Mouse (Mus musculus): ENCODE results near the gene Wdfy4. TPM values are rescaled to one million over a fixed set of nuclear protein-coding genes. Genes with fewer than 3 reads are reported as not detected.

Wdfy4 gene
- polyA plus RNA-seq, 1 experiment from 2014 or later = 0.31 TPM

GRCm38 (mm10) chr14:33135170-33135569 is 50.1 kb downstream of the Wdfy4 start:
- Histone ChIP-seq H3K4me3 (no peak overlapping the region), H3K36me3 (no peaks in the 10 kb centered on the region), H3K27ac (replicated peaks) (no peak overlapping the region), H3K9me3 (no peaks in the 10 kb centered on the region), H3K27me3 (replicated peaks) (no peaks in the 10 kb centered on the region), H3K9ac (no peak overlapping the region), H3K4me2 (no peak overlapping the region), H3K4me1 (no peaks in the 10 kb centered on the region)
- WGBS = 77% methylated on average over 6 of the region's 6 CpGs
- ATAC-seq (ENCODE audit: extremely low read depth, insufficient number of reproducible peaks, low FRiP score, low TSS enrichment) = no peak

GRCm38 (mm10) chr14:33131044-33131758 is 54.1 kb downstream of the Wdfy4 start:
- Histone ChIP-seq H3K4me3 (no peak overlapping the region), H3K4me1 (no peaks in the 10 kb centered on the region), H3K27me3 (replicated peaks) (no peaks in the 10 kb centered on the region; the same call in 1 of the 2 replicates), H3K4me2 (no peak overlapping the region), H3K36me3 (no peaks in the 10 kb centered on the region), H3K9ac (no peak overlapping the region), H3K27ac (replicated peaks) (no peak overlapping the region), H3K9me3 (no peaks in the 10 kb centered on the region)
- ATAC-seq (ENCODE audit: extremely low read depth, insufficient number of reproducible peaks, low FRiP score, low TSS enrichment) = no peak
- 67% methylated on average over 7 of the region's 7 CpGs for WGBS

- H3K4me3 ChIP-seq = no peak overlapping the region
- H3K9me3 ChIP-seq = 0 out of 2 replicates have a peak, but pooled peaks cover 4% of the 10 kb centered on the region
- no peak for ATAC-seq (ENCODE audit: extremely low read depth, insufficient number of reproducible peaks, low FRiP score, low TSS enrichment)
- no peaks in the 10 kb centered on the region for H3K36me3 ChIP-seq
- no peak overlapping the region for H3K27ac ChIP-seq (replicated peaks)
- H3K4me2 ChIP-seq = no peak overlapping the region
- WGBS = 57% methylated on average over 1 of the region's 1 CpGs
- no peaks in the 10 kb centered on the region for H3K4me1 ChIP-seq
- H3K9ac ChIP-seq = no peak overlapping the region
- H3K27me3 ChIP-seq (replicated peaks) = no peaks in the 10 kb centered on the region
Observed at GRCm38 (mm10) chr14:33116590-33116989, 68.7 kb downstream of the Wdfy4 start.

- Histone ChIP-seq H3K27me3 (replicated peaks) (0 out of 2 replicates have a peak, but pooled peaks cover 5% of the 10 kb centered on the region), H3K4me3 (no peak overlapping the region), H3K9me3 (no peaks in the 10 kb centered on the region), H3K36me3 (no peaks in the 10 kb centered on the region), H3K4me2 (no peak overlapping the region), H3K27ac (replicated peaks) (no peak overlapping the region), H3K4me1 (peaks cover 5% of the 10 kb centered on the region; the same call in 1 of the 2 replicates), H3K9ac (no peak overlapping the region)
- no peak for ATAC-seq (ENCODE audit: extremely low read depth, insufficient number of reproducible peaks, low FRiP score, low TSS enrichment)
- 54% methylated on average over 3 of the region's 3 CpGs for WGBS
Observed at GRCm38 (mm10) chr14:33104809-33105208, 80.5 kb downstream of the Wdfy4 start.

GRCm38 (mm10) chr14:33101609-33102008 is 83.7 kb downstream of the Wdfy4 start:
- no peak for ATAC-seq (ENCODE audit: extremely low read depth, insufficient number of reproducible peaks, low FRiP score, low TSS enrichment)
- no peak overlapping the region for H3K27ac ChIP-seq (replicated peaks)
- no peaks in the 10 kb centered on the region for H3K36me3 ChIP-seq
- no peak overlapping the region for H3K4me2 ChIP-seq
- H3K4me1 ChIP-seq = peaks cover 5% of the 10 kb centered on the region; the same call in 1 of the 2 replicates
- 32% methylated on average over 2 of the region's 2 CpGs for WGBS
- no peak overlapping the region for H3K4me3 ChIP-seq
- no peak overlapping the region for H3K9ac ChIP-seq
- 0 out of 2 replicates have a peak, but pooled peaks cover 5% of the 10 kb centered on the region for H3K27me3 ChIP-seq (replicated peaks)
- H3K9me3 ChIP-seq = no peaks in the 10 kb centered on the region

GRCm38 (mm10) chr14:33099926-33100325 is 85.4 kb downstream of the Wdfy4 start:
- peaks cover 2% of the 10 kb centered on the region; the same call in 1 of the 2 replicates for H3K27me3 ChIP-seq (replicated peaks)
- H3K27ac ChIP-seq (replicated peaks) = no peak overlapping the region
- no peaks in the 10 kb centered on the region for H3K9me3 ChIP-seq
- no peak overlapping the region for H3K9ac ChIP-seq
- WGBS = 54% methylated on average over 5 of the region's 5 CpGs
- no peaks in the 10 kb centered on the region for H3K36me3 ChIP-seq
- no peak overlapping the region for H3K4me2 ChIP-seq
- H3K4me3 ChIP-seq = no peak overlapping the region
- no peak for ATAC-seq (ENCODE audit: extremely low read depth, insufficient number of reproducible peaks, low FRiP score, low TSS enrichment)
- peaks cover 5% of the 10 kb centered on the region; the same call in 1 of the 2 replicates for H3K4me1 ChIP-seq

- no peak overlapping the region for H3K4me2 ChIP-seq
- ATAC-seq (ENCODE audit: extremely low read depth, insufficient number of reproducible peaks, low FRiP score, low TSS enrichment) = no peak
- no peak overlapping the region for H3K9ac ChIP-seq
- H3K4me3 ChIP-seq = no peak overlapping the region
- H3K27me3 ChIP-seq (replicated peaks) = peaks cover 2% of the 10 kb centered on the region; the same call in 1 of the 2 replicates
- H3K27ac ChIP-seq (replicated peaks) = no peak overlapping the region
- no peaks in the 10 kb centered on the region for H3K36me3 ChIP-seq
- WGBS = 58% methylated on average over 7 of the region's 7 CpGs
- H3K4me1 ChIP-seq = peaks cover 5% of the 10 kb centered on the region; the same call in 1 of the 2 replicates
- H3K9me3 ChIP-seq = no peaks in the 10 kb centered on the region
Observed at GRCm38 (mm10) chr14:33099111-33099510, 86.2 kb downstream of the Wdfy4 start.

GRCm38 (mm10) chr14:33096462-33096861 is 88.8 kb downstream of the Wdfy4 start:
- no peak overlapping the region for H3K4me3 ChIP-seq
- no peaks in the 10 kb centered on the region for H3K9me3 ChIP-seq
- H3K4me2 ChIP-seq = no peak overlapping the region
- WGBS = 80% methylated on average over 5 of the region's 5 CpGs
- no peak overlapping the region for H3K9ac ChIP-seq
- no peaks in the 10 kb centered on the region for H3K36me3 ChIP-seq
- peaks cover 2% of the 10 kb centered on the region; the same call in 1 of the 2 replicates for H3K27me3 ChIP-seq (replicated peaks)
- peaks cover 5% of the 10 kb centered on the region; the same call in 1 of the 2 replicates for H3K4me1 ChIP-seq
- no peak for ATAC-seq (ENCODE audit: extremely low read depth, insufficient number of reproducible peaks, low FRiP score, low TSS enrichment)
- H3K27ac ChIP-seq (replicated peaks) = no peak overlapping the region

- Histone ChIP-seq H3K27ac (replicated peaks) (no peak overlapping the region), H3K4me2 (no peak overlapping the region), H3K4me3 (no peak overlapping the region), H3K4me1 (no peaks in the 10 kb centered on the region), H3K27me3 (replicated peaks) (no peaks in the 10 kb centered on the region), H3K9me3 (no peaks in the 10 kb centered on the region), H3K36me3 (no peaks in the 10 kb centered on the region), H3K9ac (no peak overlapping the region)
- 75% methylated on average over 8 of the region's 8 CpGs for WGBS
- no peak for ATAC-seq (ENCODE audit: extremely low read depth, insufficient number of reproducible peaks, low FRiP score, low TSS enrichment)
Observed at GRCm38 (mm10) chr14:33083326-33083725, 102.0 kb downstream of the Wdfy4 start.

- no peaks in the 10 kb centered on the region for H3K4me1 ChIP-seq
- no peak for ATAC-seq (ENCODE audit: extremely low read depth, insufficient number of reproducible peaks, low FRiP score, low TSS enrichment)
- H3K9ac ChIP-seq = no peak overlapping the region
- no peak overlapping the region for H3K27ac ChIP-seq (replicated peaks)
- H3K36me3 ChIP-seq = no peaks in the 10 kb centered on the region
- no peaks in the 10 kb centered on the region for H3K9me3 ChIP-seq
- no peak overlapping the region for H3K4me3 ChIP-seq
- H3K4me2 ChIP-seq = no peak overlapping the region
- H3K27me3 ChIP-seq (replicated peaks) = no peaks in the 10 kb centered on the region
- WGBS = 66% methylated on average over 1 of the region's 1 CpGs
Observed at GRCm38 (mm10) chr14:33082301-33082700, 103.0 kb downstream of the Wdfy4 start.

- no peaks in the 10 kb centered on the region for H3K4me1 ChIP-seq
- WGBS = 79% methylated on average over 6 of the region's 6 CpGs
- H3K4me2 ChIP-seq = no peak overlapping the region
- no peak overlapping the region for H3K9ac ChIP-seq
- H3K4me3 ChIP-seq = no peak overlapping the region
- H3K27me3 ChIP-seq (replicated peaks) = no peaks in the 10 kb centered on the region
- H3K27ac ChIP-seq (replicated peaks) = no peak overlapping the region
- ATAC-seq (ENCODE audit: extremely low read depth, insufficient number of reproducible peaks, low FRiP score, low TSS enrichment) = no peak
- H3K9me3 ChIP-seq = no peaks in the 10 kb centered on the region
- H3K36me3 ChIP-seq = no peaks in the 10 kb centered on the region
Observed at GRCm38 (mm10) chr14:33081370-33081860, 103.9 kb downstream of the Wdfy4 start.

GRCm38 (mm10) chr14:33078596-33078995 is 106.7 kb downstream of the Wdfy4 start:
- WGBS = 82% methylated on average over 6 of the region's 6 CpGs
- H3K36me3 ChIP-seq = no peaks in the 10 kb centered on the region
- no peak for ATAC-seq (ENCODE audit: extremely low read depth, insufficient number of reproducible peaks, low FRiP score, low TSS enrichment)
- no peaks in the 10 kb centered on the region for H3K27me3 ChIP-seq (replicated peaks)
- H3K9ac ChIP-seq = no peak overlapping the region
- H3K4me3 ChIP-seq = no peak overlapping the region
- H3K9me3 ChIP-seq = no peaks in the 10 kb centered on the region
- no peak overlapping the region for H3K27ac ChIP-seq (replicated peaks)
- no peak overlapping the region for H3K4me2 ChIP-seq
- no peaks in the 10 kb centered on the region for H3K4me1 ChIP-seq

Measured in heart, embryonic 13.5 days (tissue).